Mouse (Mus musculus) midbrain, postnatal 0 days (tissue): ENCODE results near the gene Med10. TPM values are rescaled to one million over a fixed set of nuclear protein-coding genes. Genes with fewer than 3 reads are reported as not detected.

Experiments used
- ATAC-seq: fragments of 200-750 bp; cut with Nextera tagmentation; 2 replicates; pipeline ENCODE4 v1.8.0; 2017; ENCODE audit warnings: moderate number of reproducible peaks, mild to moderate bottlenecking, moderate TSS enrichment, moderate library complexity; ENCODE audit not compliant: low FRiP score
- DNase-seq: peaks from one replicate; pipeline ENCODE4 v3.0.0-alpha.2; 2015; ENCODE audit warnings: low spot score
- H3K27ac ChIP-seq: fragments of 300-500 bp; sonication (generic); 2 replicates; pipeline ENCODE4 v1.5.1; 2014; ENCODE audit warnings: low read depth, mild to moderate bottlenecking, low read length, mixed read lengths
- H3K27me3 ChIP-seq: fragments of 300-500 bp; sonication (generic); 2 replicates; pipeline ENCODE4 v1.6.1; 2014; ENCODE audit warnings: low read length, control low read depth, mixed read lengths; ENCODE audit not compliant: insufficient read depth
- H3K36me3 ChIP-seq: fragments of 300-500 bp; sonication (generic); 2 replicates; pipeline ENCODE4 v1.6.1; 2014; ENCODE audit warnings: low read length, control low read depth, mixed read lengths; ENCODE audit not compliant: insufficient read depth
- H3K4me1 ChIP-seq: fragments of 300-500 bp; sonication (generic); 2 replicates; pipeline ENCODE4 v1.6.1; 2014; ENCODE audit warnings: mild to moderate bottlenecking, control low read depth, antibody characterized with exemption, low read length, mixed read lengths; ENCODE audit not compliant: insufficient read depth
- H3K4me2 ChIP-seq: fragments of 300-500 bp; sonication (generic); 2 replicates; pipeline ENCODE4 v1.6.1; 2014; ENCODE audit warnings: low read depth, mild to moderate bottlenecking, low read length, mixed read lengths; ENCODE audit not compliant: poor library complexity, severe bottlenecking
- H3K4me3 ChIP-seq: fragments of 300-500 bp; sonication (generic); 2 replicates; pipeline ENCODE4 v1.5.1; 2014; ENCODE audit warnings: low read depth, mild to moderate bottlenecking, low read length, moderate library complexity
- H3K9ac ChIP-seq: fragments of 300-500 bp; sonication (generic); replicated peaks from 2 replicates; pipeline ENCODE4 v1.6.1; 2014; ENCODE audit warnings: mild to moderate bottlenecking, low read length, moderate library complexity, mixed read lengths; ENCODE audit not compliant: poor library complexity, severe bottlenecking
- H3K9me3 ChIP-seq: fragments of 300-500 bp; sonication (generic); 2 replicates; pipeline ENCODE4 v1.6.1; 2016; ENCODE audit warnings: low read length, control low read depth
- CTCF ChIP-seq: IDR thresholded peaks from 2 replicates; pipeline ENCODE4 v1.5.1; 2016; ENCODE audit warnings: antibody characterized with exemption, mild to moderate bottlenecking
- whole genome bisulfite sequencing: fragments of 180-500 bp; shearing (Covaris S2); extraction: QIAGEN DNeasy Blood & Tissue Kit; methylation state at CpG from one replicate; pipeline ENCODE4 v1.1.7; 2014; 5-methylcytosine and 5-hydroxymethylcytosine counted together
- polyA plus RNA-seq: library from polyadenylated mRNA; unstranded; fragments of >200 nt; fragmentation: Nextera tagmentation; extraction: Ambion mirVana; gene quantifications from 2 replicates; pipeline ENCODE4 v1.2.1, GENCODE M21; 2015
- total RNA-seq: library from RNA; depleted of rRNA; stranded (reverse); fragments of >200 nt; gene quantifications from 2 replicates; pipeline ENCODE4 v1.2.3, GENCODE M21; 2014

The Med10 gene
- total and polyA plus RNA-seq, 2 experiments from 2014 or later = 50.5 to 143 TPM

- Histone ChIP-seq H3K4me1 (no peaks in the 10 kb centered on the region; the same call in 1 of the 2 replicates), H3K36me3 (peaks cover 10% of the 10 kb centered on the region), H3K27ac (no peak overlapping the region), H3K4me3 (no peak overlapping the region), H3K4me2 (no peak overlapping the region), H3K9ac (no peak overlapping the region), H3K9me3 (no peaks in the 10 kb centered on the region), H3K27me3 (no peaks in the 10 kb centered on the region)
- ATAC-seq (no peak), DNase-seq (no peak)
- TF ChIP-seq CTCF = no peak
- 72% methylated on average over 3 of the region's 3 CpGs for WGBS
Measured at GRCm38 (mm10) chr13:69821169-69821822, 19.1 kb downstream of the Med10 start.

DNA sequence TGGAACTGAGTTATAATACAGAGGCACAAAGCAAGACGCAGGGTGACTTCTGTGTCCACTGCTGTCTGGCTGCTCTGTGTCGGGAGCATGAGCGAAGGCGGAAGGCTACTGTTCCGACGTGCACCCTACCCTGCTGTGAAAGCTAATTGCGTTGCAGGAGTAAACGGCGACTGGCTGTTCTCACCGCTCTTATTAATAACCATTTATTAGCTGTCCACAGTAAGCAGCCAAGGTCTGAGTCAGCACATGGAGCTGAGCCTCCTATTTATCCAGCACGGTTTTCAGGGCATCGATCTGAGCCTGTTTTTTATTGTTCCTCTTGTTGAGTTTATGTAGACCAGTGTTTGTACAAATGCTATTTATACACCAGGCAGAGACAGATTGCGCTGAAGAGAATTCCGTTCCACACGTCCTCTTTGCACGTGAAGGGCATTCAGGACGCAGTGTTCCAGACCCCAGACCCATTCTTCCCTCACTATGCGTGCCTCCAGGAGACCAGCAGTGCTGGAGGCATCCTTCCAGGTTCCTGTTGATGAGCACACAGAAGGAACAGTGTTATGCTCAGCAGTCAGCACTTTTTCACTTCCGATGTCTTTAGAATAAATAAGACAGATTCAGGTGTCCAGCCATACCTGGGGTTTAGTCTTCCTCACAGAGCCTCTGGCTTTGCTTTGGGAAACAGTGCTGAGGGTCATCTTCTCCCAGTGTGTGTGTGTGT is 21.9 kb downstream of the Med10 start:
- H3K27ac ChIP-seq = no peak overlapping the region
- ATAC-seq (0 out of 2 replicates have a peak, but pooled peaks have one; percentile 27), DNase-seq (peak; percentile 53)
- no peak overlapping the region for H3K4me2 ChIP-seq
- H3K36me3 ChIP-seq = no peaks in the 10 kb centered on the region
- TF ChIP-seq CTCF = no peak
- 58% methylated on average over 19 of the region's 19 CpGs for whole genome bisulfite sequencing
- no peaks in the 10 kb centered on the region for H3K27me3 ChIP-seq
- H3K9me3 ChIP-seq = no peaks in the 10 kb centered on the region
- no peak overlapping the region for H3K9ac ChIP-seq
- no peaks in the 10 kb centered on the region; the same call in 1 of the 2 replicates for H3K4me1 ChIP-seq
- H3K4me3 ChIP-seq = no peak overlapping the region

DNA sequence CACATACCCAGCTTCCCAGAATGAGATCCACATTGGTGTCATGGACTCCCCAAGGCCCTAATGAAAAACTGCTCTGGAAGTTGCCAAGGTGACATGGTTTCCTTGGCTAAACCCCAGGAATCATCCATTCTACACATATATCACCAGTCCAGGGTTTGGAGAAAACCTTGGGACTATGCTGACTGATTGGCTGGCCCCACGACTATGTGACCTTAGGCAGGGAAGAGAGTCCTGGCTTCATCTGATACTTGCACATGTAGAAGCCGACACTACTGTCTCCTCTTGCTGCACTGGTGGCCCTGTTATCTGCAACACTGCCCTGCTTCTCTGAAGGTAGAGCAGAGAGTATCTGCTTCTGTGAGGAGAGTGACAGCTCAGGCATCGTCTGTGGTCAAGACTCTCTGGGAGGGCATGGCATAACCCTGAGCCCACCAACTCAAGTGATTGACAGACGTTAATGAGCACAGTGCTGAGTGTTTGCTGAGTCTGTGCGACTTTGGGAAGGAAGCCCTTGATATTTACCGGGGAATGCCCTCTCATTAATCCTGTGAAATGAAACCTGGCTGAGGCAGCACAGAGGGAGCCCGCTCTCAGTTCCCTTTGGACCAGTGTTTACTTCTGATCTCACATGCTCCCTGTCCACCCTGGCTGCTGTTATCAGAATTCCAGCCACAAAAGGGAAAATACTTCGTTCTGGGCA is 23.4 kb downstream of the Med10 start:
- ATAC-seq = no peak
- no peak for DNase-seq
- H3K4me3 ChIP-seq = no peak overlapping the region
- H3K27ac ChIP-seq = no peak overlapping the region
- TF ChIP-seq CTCF = no peak
- H3K4me1 ChIP-seq = no peaks in the 10 kb centered on the region; the same call in 1 of the 2 replicates
- H3K36me3 ChIP-seq = no peaks in the 10 kb centered on the region
- no peak overlapping the region for H3K4me2 ChIP-seq
- no peaks in the 10 kb centered on the region for H3K9me3 ChIP-seq
- 41% methylated on average over 8 of the region's 8 CpGs for WGBS
- no peaks in the 10 kb centered on the region for H3K27me3 ChIP-seq
- no peak overlapping the region for H3K9ac ChIP-seq

DNA sequence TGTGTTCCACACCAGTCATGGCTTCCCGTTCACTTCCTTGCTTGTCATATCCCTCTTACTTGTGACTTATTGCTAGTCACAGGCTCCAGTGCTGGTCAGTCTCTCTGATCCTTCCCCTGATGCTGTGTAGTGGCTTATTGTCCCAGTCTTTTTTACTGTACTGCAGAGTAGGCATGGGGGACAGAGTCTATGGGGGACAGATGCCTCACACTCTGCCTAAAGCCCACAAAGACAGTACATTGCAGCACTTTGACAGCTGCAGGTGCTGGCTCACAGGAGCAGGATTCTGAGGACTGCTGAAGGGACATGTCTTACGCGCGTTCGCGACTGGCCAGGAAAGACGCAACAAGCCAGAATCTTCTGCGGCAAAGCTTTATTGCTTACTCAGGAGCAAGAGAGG is 28.4 kb downstream of the Med10 start:
- H3K9ac ChIP-seq = no peak overlapping the region
- no peaks in the 10 kb centered on the region for H3K36me3 ChIP-seq
- no peak overlapping the region for H3K4me3 ChIP-seq
- DNase-seq (no peak), ATAC-seq (no peak)
- no peaks in the 10 kb centered on the region for H3K9me3 ChIP-seq
- H3K4me2 ChIP-seq = no peak overlapping the region
- no peaks in the 10 kb centered on the region for H3K27me3 ChIP-seq
- WGBS = 93% methylated on average over 8 of the region's 8 CpGs
- no peak for TF ChIP-seq CTCF
- no peaks in the 10 kb centered on the region for H3K4me1 ChIP-seq
- no peak overlapping the region for H3K27ac ChIP-seq

DNA sequence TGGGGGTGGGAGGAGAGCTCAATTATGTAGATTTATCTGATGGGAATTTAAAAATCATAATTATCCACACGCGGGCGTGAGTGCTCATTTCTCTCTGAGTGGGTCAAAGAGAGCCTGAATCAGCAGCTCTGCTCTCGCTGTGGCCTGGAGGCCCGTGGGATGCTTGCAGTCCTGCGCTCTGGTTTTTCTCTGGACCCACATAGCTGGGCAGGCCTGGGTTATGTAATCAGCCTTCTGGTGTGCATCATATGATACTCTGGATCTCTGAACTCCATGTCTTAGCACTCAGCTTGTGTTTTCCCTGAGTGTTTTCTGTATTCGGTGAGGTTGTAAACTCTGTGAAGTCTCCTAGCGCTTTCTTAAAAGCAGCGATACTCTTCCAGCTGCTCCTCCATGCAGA is 30.4 kb downstream of the Med10 start:
- no peak overlapping the region for H3K4me2 ChIP-seq
- H3K9ac ChIP-seq = no peak overlapping the region
- 86% methylated on average over 9 of the region's 9 CpGs for WGBS
- H3K4me1 ChIP-seq = no peaks in the 10 kb centered on the region
- H3K27me3 ChIP-seq = no peaks in the 10 kb centered on the region
- ATAC-seq (no peak), DNase-seq (no peak)
- TF ChIP-seq CTCF = no peak
- no peak overlapping the region for H3K4me3 ChIP-seq
- no peak overlapping the region for H3K27ac ChIP-seq
- H3K36me3 ChIP-seq = no peaks in the 10 kb centered on the region
- no peaks in the 10 kb centered on the region for H3K9me3 ChIP-seq

- Histone ChIP-seq H3K4me2 (no peak overlapping the region), H3K36me3 (no peaks in the 10 kb centered on the region), H3K4me3 (no peak overlapping the region), H3K27me3 (no peaks in the 10 kb centered on the region), H3K9ac (no peak overlapping the region), H3K27ac (no peak overlapping the region), H3K9me3 (no peaks in the 10 kb centered on the region), H3K4me1 (no peaks in the 10 kb centered on the region)
- no peak for TF ChIP-seq CTCF
- 91% methylated on average over 11 of the region's 11 CpGs for WGBS
- DNase-seq (no peak), ATAC-seq (no peak)
Measured at GRCm38 (mm10) chr13:69833416-69833815, 31.2 kb downstream of the Med10 start.
